Mouse (Mus musculus): ENCODE results near the gene Tnfaip1. TPM values are rescaled to one million over a fixed set of nuclear protein-coding genes. Genes with fewer than 3 reads are reported as not detected.

Tnfaip1 gene
- polyA plus RNA-seq, 1 experiment = 38.9 TPM

- peak overlapping the region; percentile 69 for H3K27ac ChIP-seq (ENCODE audit: insufficient read depth, low read length)
- H3K4me1 ChIP-seq (ENCODE audit: control insufficient read depth, insufficient read depth, low read length) = peaks cover 2% of the 10 kb centered on the region; the same call in 1 of the 2 replicates
- TF ChIP-seq POLR2A (IDR thresholded peaks at IDR 0.05; ENCODE audit: extremely low read depth, insufficient read depth, low read length) = no peak
- no peak for TF ChIP-seq CTCF (IDR thresholded peaks at IDR 0.05; ENCODE audit: extremely low read depth, insufficient read depth, low read length)
- peak overlapping the region; percentile 96 for H3K4me3 ChIP-seq (ENCODE audit: insufficient read depth, low read length)
Measured at GRCm38 (mm10) chr11:78497071-78497541, 39.0 kb downstream of the Tnfaip1 start.

DNA sequence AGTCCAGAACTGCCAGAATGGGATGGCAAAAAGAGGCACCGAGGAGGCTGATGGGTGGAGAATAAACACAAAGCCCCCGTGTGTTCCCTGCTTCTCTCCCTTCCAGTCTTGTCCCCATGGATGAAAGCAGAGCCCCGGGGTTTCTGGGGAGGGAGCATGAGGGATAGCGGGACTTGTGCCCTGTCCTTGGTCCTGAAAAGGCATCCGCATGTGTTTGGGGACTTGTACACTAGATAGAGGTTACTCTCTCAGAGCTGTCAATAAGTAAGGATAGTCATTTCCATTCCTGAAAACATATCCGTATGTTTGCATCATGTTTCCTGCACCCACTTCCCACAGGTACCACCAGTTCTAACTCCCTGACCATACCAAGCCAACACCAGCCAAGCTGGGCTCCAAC lies 40.2 kb downstream of the Tnfaip1 start:
- peaks cover 2% of the 10 kb centered on the region; the same call in 1 of the 2 replicates for H3K4me1 ChIP-seq (ENCODE audit: control insufficient read depth, insufficient read depth, low read length)
- no peak for TF ChIP-seq POLR2A (IDR thresholded peaks at IDR 0.05; ENCODE audit: extremely low read depth, insufficient read depth, low read length)
- TF ChIP-seq CTCF (IDR thresholded peaks at IDR 0.05; ENCODE audit: extremely low read depth, insufficient read depth, low read length) = no peak
- H3K4me3 ChIP-seq (ENCODE audit: insufficient read depth, low read length) = peak overlapping the region; percentile 96
- no peak overlapping the region for H3K27ac ChIP-seq (ENCODE audit: insufficient read depth, low read length)

GRCm38 (mm10) chr11:78490781-78491241 lies 45.3 kb downstream of the Tnfaip1 start:
- Histone ChIP-seq H3K4me3 (ENCODE audit: insufficient read depth, low read length) (peak overlapping the region; percentile 17), H3K27ac (ENCODE audit: insufficient read depth, low read length) (no peak overlapping the region), H3K4me1 (ENCODE audit: control insufficient read depth, insufficient read depth, low read length) (peaks cover 2% of the 10 kb centered on the region; the same call in 1 of the 2 replicates)
- TF ChIP-seq CTCF (IDR thresholded peaks at IDR 0.05; ENCODE audit: extremely low read depth, insufficient read depth, low read length) (0 out of 2 replicates have a peak, but pooled peaks have one; percentile 16), POLR2A (IDR thresholded peaks at IDR 0.05; ENCODE audit: extremely low read depth, insufficient read depth, low read length) (no peak)

DNA sequence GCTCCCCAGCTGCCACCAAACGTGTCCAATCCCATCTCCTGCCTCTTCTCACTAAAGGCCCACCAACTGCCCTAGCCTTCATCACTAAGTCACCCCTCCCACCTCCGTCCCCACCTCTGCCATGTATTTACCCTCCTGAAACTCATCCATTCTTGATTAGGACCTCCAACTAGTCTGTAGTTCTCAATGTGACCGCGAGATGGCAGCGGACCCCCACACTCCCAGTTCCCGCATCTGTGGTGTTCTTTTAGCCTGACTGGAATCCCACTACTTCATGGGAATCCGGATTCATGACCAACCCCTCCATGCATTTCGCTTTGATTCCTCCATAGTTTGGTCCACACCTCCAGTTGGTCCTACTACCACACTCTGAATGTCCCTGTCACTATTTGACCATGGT lies 48.0 kb downstream of the Tnfaip1 start:
- peak; percentile 81 for TF ChIP-seq CTCF (IDR thresholded peaks at IDR 0.05; ENCODE audit: extremely low read depth, insufficient read depth, low read length)
- TF ChIP-seq POLR2A (IDR thresholded peaks at IDR 0.05; ENCODE audit: extremely low read depth, insufficient read depth, low read length) = no peak
- Histone ChIP-seq H3K4me1 (ENCODE audit: control insufficient read depth, insufficient read depth, low read length) (peaks cover 2% of the 10 kb centered on the region; the same call in 1 of the 2 replicates), H3K27ac (ENCODE audit: insufficient read depth, low read length) (no peak overlapping the region), H3K4me3 (ENCODE audit: insufficient read depth, low read length) (no peak overlapping the region)

GRCm38 (mm10) chr11:78483639-78484038 lies 52.5 kb downstream of the Tnfaip1 start:
- no peak overlapping the region for H3K4me3 ChIP-seq (ENCODE audit: insufficient read depth, low read length)
- no peak overlapping the region for H3K27ac ChIP-seq (ENCODE audit: insufficient read depth, low read length)
- TF ChIP-seq POLR2A (IDR thresholded peaks at IDR 0.05; ENCODE audit: extremely low read depth, insufficient read depth, low read length) (no peak), CTCF (IDR thresholded peaks at IDR 0.05; ENCODE audit: extremely low read depth, insufficient read depth, low read length) (no peak)
- H3K4me1 ChIP-seq (ENCODE audit: control insufficient read depth, insufficient read depth, low read length) = no peaks in the 10 kb centered on the region

GRCm38 (mm10) chr11:78475289-78475688 lies 60.8 kb downstream of the Tnfaip1 start:
- TF ChIP-seq CTCF (IDR thresholded peaks at IDR 0.05; ENCODE audit: extremely low read depth, insufficient read depth, low read length) = no peak

More at GRCm38 (mm10) chr11:78475289-78475688, 60.8 kb downstream of the Tnfaip1 start:
- no peaks in the 10 kb centered on the region for H3K4me1 ChIP-seq (ENCODE audit: control insufficient read depth, insufficient read depth, low read length)
- no peak overlapping the region for H3K27ac ChIP-seq (ENCODE audit: insufficient read depth, low read length)
- no peak overlapping the region for H3K4me3 ChIP-seq (ENCODE audit: insufficient read depth, low read length)

Other genes starting within 250 kb of the Tnfaip1 start
- gene BC030499, start 245.5 kb downstream of the Tnfaip1 start, polyA plus RNA-seq (2012; rRNA removed) = 31.8 and 39.1 TPM in 2 replicates
- 29.6 and 35.1 TPM in 2 replicates for gene Spag5, start 234.8 kb downstream of the Tnfaip1 start, polyA plus RNA-seq (2012; rRNA removed)
- 1,609 and 1,659 TPM in 2 replicates for gene Aldoc, start 213.4 kb downstream of the Tnfaip1 start, polyA plus RNA-seq (2012; rRNA removed)
- gene Pigs, start 207.9 kb downstream of the Tnfaip1 start, polyA plus RNA-seq (2012; rRNA removed) = 69.3 and 77.3 TPM in 2 replicates
- 65.3 and 68.4 TPM in 2 replicates for gene Unc119, start 192.8 kb downstream of the Tnfaip1 start, polyA plus RNA-seq (2012; rRNA removed)
- 0.02 TPM in 2 replicates for gene Foxn1, start 149.8 kb downstream of the Tnfaip1 start, polyA plus RNA-seq (2012; rRNA removed)
- 0.04 TPM in 1 of 2 replicates, not detected in the other for gene Slc13a2, start 114.1 kb downstream of the Tnfaip1 start, polyA plus RNA-seq (2012; rRNA removed)
- gene Slc46a1, start 70.6 kb downstream of the Tnfaip1 start, polyA plus RNA-seq (2012; rRNA removed) = 13.6 and 14.7 TPM in 2 replicates
- gene Sarm1, start 38.6 kb downstream of the Tnfaip1 start, polyA plus RNA-seq (2012; rRNA removed) = 26.2 and 27.0 TPM in 2 replicates
- gene Vtn, start 37.2 kb downstream of the Tnfaip1 start, polyA plus RNA-seq (2012; rRNA removed) = 159 and 182 TPM in 2 replicates
- 3.3 and 4.3 TPM in 2 replicates for gene Sebox, start 32.9 kb downstream of the Tnfaip1 start, polyA plus RNA-seq (2012; rRNA removed)
- gene Tmem199, start 24.2 kb downstream of the Tnfaip1 start, polyA plus RNA-seq (2012; rRNA removed) = 57.8 and 62.4 TPM in 2 replicates
- gene Poldip2, start 24.1 kb downstream of the Tnfaip1 start, polyA plus RNA-seq (2012; rRNA removed) = 113 and 127 TPM in 2 replicates
- 100 and 101 TPM in 2 replicates for gene Ift20, start within 50 bp of the Tnfaip1 start, polyA plus RNA-seq (2012; rRNA removed)
- 17.8 and 20.8 TPM in 2 replicates for gene Tmem97, start 14.4 kb upstream of the Tnfaip1 start, polyA plus RNA-seq (2012; rRNA removed)
- 70.3 and 71.3 TPM in 2 replicates for gene Nlk, start 161.0 kb upstream of the Tnfaip1 start, polyA plus RNA-seq (2012; rRNA removed)
- 27.6 and 31.7 TPM in 2 replicates for gene Ccnq, start 215.4 kb upstream of the Tnfaip1 start, polyA plus RNA-seq (2012; rRNA removed)